Mouse (Mus musculus) embryonic facial prominence, embryonic 10.5 days (tissue): ENCODE results near the gene Sdk1. TPM values are rescaled to one million over a fixed set of nuclear protein-coding genes. Genes with fewer than 3 reads are reported as not detected.
"Not testable (repeated sequence)": the region's sequence is repeated elsewhere in the genome, so short reads cannot be mapped to it uniquely, and the experiment has no call there.

Source experiments
- DNase-seq: peaks from one replicate; pipeline ENCODE4 v3.0.0-alpha.2; 2017; ENCODE audit warnings: low spot score
- H3K27ac ChIP-seq: fragments of 300-500 bp; sonication (generic); replicated peaks from 2 replicates; pipeline ENCODE4 v1.5.1; 2016; ENCODE audit warnings: mild to moderate bottlenecking
- H3K27me3 ChIP-seq: fragments of 300-500 bp; sonication (generic); replicated peaks from 2 replicates; pipeline ENCODE4 v1.6.1; 2016; ENCODE audit warnings: low read depth, mild to moderate bottlenecking; ENCODE audit not compliant: poor library complexity, severe bottlenecking
- H3K36me3 ChIP-seq: fragments of 300-500 bp; sonication (generic); replicated peaks from 2 replicates; pipeline ENCODE4 v1.6.1; 2016; ENCODE audit warnings: mild to moderate bottlenecking, moderate library complexity
- H3K4me1 ChIP-seq: fragments of 300-500 bp; sonication (generic); 2 replicates; pipeline ENCODE4 v1.6.1; 2016
- H3K4me3 ChIP-seq: fragments of 300-500 bp; sonication (generic); 2 replicates; pipeline ENCODE4 v1.5.1; 2016; ENCODE audit warnings: mild to moderate bottlenecking, moderate library complexity
- H3K9me3 ChIP-seq: fragments of 300-500 bp; sonication (generic); 2 replicates; pipeline ENCODE4 v1.6.1; 2016; ENCODE audit warnings: mild to moderate bottlenecking
- WGBS: fragments of 180-500 bp; shearing (Covaris S2); methylation state at CpG from one replicate; pipeline ENCODE4 v1.1.7; 2016; 5-methylcytosine and 5-hydroxymethylcytosine counted together
- polyA plus RNA-seq: library from polyadenylated mRNA; unstranded; fragments of >200 nt; fragmentation: Nextera tagmentation; extraction: Ambion mirVana; gene quantifications from 2 replicates; pipeline ENCODE4 v1.2.1, GENCODE M21; 2016

Gene Sdk1
- polyA plus RNA-seq, 1 experiment from 2014 or later = 1.1 TPM

DNA sequence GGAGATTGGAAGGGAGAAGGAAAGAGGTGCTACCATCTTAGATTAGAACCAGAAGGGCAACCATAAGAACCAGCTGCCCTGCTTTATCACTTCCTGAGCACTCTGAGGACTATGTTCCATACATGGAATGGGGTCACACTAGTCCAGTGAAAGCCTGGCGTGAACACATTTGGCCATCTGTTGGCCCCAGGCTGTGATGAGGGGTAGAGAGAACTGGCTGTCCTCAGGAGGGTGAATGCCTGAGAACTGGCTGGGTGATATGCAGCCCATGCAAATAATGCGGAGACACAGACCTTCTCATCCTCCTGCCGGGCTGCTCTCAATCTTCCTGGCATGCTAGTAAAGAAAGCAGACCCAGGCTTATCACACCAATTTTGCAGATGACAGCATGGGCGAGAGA is 384.1 kb downstream of the Sdk1 start:
- H3K27me3 ChIP-seq = no peaks in the 10 kb centered on the region
- H3K4me3 ChIP-seq = no peak overlapping the region
- DNase-seq = no peak
- WGBS = 84% methylated on average over 4 of the region's 4 CpGs
- no peaks in the 10 kb centered on the region for H3K36me3 ChIP-seq
- no peaks in the 10 kb centered on the region for H3K4me1 ChIP-seq
- no peak overlapping the region for H3K27ac ChIP-seq
- H3K9me3 ChIP-seq = no peaks in the 10 kb centered on the region

DNA sequence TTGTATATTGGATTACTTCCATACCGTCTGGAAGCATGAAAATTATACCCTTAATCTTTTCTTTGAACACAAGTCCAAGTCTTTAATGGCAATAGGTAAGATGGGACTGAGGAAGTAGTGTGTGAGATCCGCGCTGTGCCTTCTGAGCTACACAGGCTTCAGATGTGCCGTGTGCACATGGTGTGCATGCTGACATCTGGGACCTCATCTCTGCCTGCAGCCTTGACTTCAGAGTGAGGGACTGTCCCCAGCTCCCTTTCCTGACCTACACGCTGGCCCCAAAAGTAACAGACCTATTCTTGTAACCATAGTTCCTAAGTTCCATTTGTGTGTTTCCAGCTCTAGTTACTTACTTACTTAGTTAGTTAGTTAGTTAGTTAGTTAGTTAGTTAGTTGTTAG is 390.4 kb downstream of the Sdk1 start:
- Histone ChIP-seq H3K4me3 (no peak overlapping the region), H3K27ac (no peak overlapping the region), H3K9me3 (no peaks in the 10 kb centered on the region), H3K36me3 (no peaks in the 10 kb centered on the region), H3K4me1 (no peaks in the 10 kb centered on the region; the same call in 1 of the 2 replicates), H3K27me3 (no peaks in the 10 kb centered on the region)
- no peak for DNase-seq
- 84% methylated on average over 5 of the region's 5 CpGs for WGBS

DNA sequence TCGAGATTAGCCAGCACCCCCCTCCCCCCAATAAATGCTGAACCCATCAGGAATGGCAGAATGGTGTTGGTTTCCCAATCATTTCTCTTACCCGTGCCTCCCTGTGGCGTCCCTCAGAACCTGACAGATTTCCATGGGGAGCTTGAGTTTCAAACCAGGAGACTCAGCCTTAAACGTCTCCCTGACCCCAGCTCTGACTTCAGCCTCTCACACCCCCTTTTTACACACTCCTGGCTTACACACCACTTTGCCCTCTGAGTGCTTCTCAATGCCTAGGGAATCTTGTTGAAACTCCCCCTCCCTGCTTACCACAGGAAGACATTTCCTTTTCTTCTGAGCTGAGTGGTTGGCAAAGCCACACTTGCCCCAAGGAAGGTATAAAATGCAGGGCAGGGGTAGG is 392.0 kb downstream of the Sdk1 start:
- no peaks in the 10 kb centered on the region for H3K9me3 ChIP-seq
- H3K4me1 ChIP-seq = no peaks in the 10 kb centered on the region; the same call in 1 of the 2 replicates
- DNase-seq = no peak
- no peaks in the 10 kb centered on the region for H3K36me3 ChIP-seq
- H3K27me3 ChIP-seq = no peaks in the 10 kb centered on the region
- no peak overlapping the region for H3K4me3 ChIP-seq
- 69% methylated on average over 4 of the region's 4 CpGs for WGBS
- no peak overlapping the region for H3K27ac ChIP-seq

DNA sequence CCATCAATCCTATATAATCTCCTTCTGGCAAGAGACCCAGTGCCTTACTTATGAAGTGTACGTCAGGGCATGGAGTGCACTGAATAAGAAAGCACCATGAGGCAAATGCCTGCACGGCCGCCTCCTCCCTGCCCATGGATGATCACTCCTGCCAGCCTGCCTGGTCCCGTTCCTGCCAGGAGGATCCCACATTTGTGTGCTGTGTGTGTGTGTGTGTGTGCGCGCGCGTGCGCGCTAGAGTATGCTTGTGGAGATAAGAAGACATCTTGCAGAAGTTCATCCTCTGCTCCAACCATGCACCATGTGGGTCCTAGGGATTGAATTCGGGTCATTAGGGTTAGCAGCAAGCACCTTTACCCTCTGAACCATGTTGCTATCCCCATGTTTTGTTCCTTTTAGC is 395.1 kb downstream of the Sdk1 start:
- H3K9me3 ChIP-seq = 0 out of 2 replicates have a peak, but pooled peaks cover 2% of the 10 kb centered on the region
- no peak for DNase-seq
- 90% methylated on average over 11 of the region's 11 CpGs for WGBS
- no peaks in the 10 kb centered on the region for H3K27me3 ChIP-seq
- H3K36me3 ChIP-seq = no peaks in the 10 kb centered on the region
- H3K27ac ChIP-seq = no peak overlapping the region
- H3K4me3 ChIP-seq = no peak overlapping the region
- H3K4me1 ChIP-seq = no peaks in the 10 kb centered on the region; the same call in 1 of the 2 replicates

DNA sequence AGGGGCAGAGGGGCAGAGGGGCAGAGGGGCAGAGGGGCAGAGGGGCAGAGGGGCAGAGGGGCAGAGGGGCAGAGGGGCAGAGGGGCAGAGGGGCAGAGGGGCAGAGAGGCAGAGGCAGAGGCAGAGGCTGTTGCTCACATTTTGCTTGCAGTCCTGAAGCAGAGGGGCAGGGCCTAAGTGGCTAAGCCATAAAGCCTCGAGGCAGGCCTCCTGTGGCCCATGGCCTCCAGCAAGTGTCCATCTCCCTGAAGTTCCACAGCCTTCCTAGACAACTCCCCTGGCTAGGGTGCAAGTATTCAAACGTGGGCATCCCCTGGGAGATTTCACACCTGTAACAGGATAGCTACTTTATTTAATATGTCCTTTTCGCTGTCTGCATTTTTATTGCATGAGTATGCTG is 395.8 kb downstream of the Sdk1 start:
- H3K27ac ChIP-seq, H3K4me3 ChIP-seq, DNase-seq, H3K36me3 ChIP-seq, H3K27me3 ChIP-seq, H3K4me1 ChIP-seq, H3K9me3 ChIP-seq: not testable (repeated sequence)
- WGBS = 79% methylated on average over 3 of the region's 3 CpGs

DNA sequence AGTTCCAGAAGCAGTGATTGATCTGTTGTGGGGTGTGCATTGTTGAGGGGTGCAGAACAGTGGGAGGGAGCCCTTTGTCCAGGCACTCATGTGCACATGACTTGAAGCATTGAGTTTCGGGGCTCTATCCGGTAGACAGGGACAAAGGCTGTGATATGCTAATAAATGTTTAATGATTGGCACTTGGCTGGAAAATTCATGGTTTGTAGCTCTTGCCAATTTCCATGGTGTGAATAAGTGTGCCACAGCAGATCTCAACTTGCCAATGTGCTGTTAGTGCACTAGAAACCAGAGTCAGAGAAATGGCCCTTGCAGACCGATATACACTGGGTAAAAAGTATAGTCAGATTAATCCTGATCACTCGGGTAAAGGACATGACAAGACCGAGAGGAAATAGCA is 404.4 kb downstream of the Sdk1 start:
- Histone ChIP-seq H3K27ac (no peak overlapping the region), H3K9me3 (no peaks in the 10 kb centered on the region), H3K36me3 (no peaks in the 10 kb centered on the region), H3K4me3 (no peak overlapping the region), H3K27me3 (no peaks in the 10 kb centered on the region), H3K4me1 (0 out of 2 replicates have a peak, but pooled peaks cover 3% of the 10 kb centered on the region)
- DNase-seq = no peak
- 88% methylated on average over 5 of the region's 5 CpGs for WGBS

DNA sequence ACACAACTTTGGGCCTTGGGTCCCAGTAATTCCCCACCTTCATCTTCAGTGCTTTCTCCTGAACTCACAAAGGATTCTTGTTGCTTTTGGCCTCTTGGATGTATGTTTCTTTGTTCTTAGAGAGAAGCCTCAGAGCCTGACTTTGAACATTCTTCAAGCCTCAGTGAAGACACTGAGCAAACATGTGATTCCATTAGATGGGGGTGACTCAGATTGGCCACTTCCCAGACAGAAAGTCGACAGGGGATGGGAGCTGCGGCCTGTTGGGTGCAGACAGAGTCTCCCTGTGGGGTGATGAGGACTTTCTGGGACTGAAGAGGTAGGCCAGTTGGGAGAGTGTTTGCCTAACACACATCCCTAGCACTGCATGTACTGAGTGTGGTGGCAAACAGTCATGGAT is 405.3 kb downstream of the Sdk1 start:
- no peaks in the 10 kb centered on the region for H3K27me3 ChIP-seq
- H3K36me3 ChIP-seq = no peaks in the 10 kb centered on the region
- 73% methylated on average over 2 of the region's 2 CpGs for WGBS
- no peak overlapping the region for H3K27ac ChIP-seq
- no peak overlapping the region for H3K4me3 ChIP-seq
- H3K4me1 ChIP-seq = 0 out of 2 replicates have a peak, but pooled peaks cover 3% of the 10 kb centered on the region
- DNase-seq = no peak
- no peaks in the 10 kb centered on the region for H3K9me3 ChIP-seq

DNA sequence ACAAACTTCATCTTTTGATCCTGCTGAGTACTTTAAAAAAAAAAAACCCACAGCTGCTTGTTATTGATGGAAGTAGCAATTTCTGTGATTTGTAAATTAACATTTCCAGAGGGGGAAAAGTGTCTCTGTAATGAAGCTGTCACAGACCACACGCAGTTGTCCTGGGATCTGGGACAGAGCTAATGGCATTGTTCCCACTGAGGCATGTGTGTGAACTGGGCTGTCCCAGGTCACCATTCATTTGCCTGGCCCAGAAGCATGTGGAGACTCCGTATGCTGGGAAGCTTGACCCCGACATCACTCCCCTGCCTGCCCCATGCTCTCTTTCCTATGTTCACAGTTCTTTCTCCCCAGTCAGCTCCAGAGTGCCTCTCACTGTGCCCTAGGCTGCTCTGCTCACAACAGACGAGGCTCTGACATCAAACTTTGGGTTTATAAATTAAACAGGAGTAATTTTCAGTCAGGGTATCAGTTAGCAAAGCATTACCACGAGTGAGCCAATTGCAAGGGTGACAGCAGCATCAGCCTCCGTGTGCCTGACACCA is 408.6 kb downstream of the Sdk1 start:
- no peak for DNase-seq
- no peaks in the 10 kb centered on the region for H3K27me3 ChIP-seq
- no peaks in the 10 kb centered on the region for H3K9me3 ChIP-seq
- no peak overlapping the region for H3K27ac ChIP-seq
- 61% methylated on average over 6 of the region's 6 CpGs for WGBS
- 0 out of 2 replicates have a peak, but pooled peaks cover 3% of the 10 kb centered on the region for H3K4me1 ChIP-seq
- no peaks in the 10 kb centered on the region for H3K36me3 ChIP-seq
- no peak overlapping the region for H3K4me3 ChIP-seq

DNA sequence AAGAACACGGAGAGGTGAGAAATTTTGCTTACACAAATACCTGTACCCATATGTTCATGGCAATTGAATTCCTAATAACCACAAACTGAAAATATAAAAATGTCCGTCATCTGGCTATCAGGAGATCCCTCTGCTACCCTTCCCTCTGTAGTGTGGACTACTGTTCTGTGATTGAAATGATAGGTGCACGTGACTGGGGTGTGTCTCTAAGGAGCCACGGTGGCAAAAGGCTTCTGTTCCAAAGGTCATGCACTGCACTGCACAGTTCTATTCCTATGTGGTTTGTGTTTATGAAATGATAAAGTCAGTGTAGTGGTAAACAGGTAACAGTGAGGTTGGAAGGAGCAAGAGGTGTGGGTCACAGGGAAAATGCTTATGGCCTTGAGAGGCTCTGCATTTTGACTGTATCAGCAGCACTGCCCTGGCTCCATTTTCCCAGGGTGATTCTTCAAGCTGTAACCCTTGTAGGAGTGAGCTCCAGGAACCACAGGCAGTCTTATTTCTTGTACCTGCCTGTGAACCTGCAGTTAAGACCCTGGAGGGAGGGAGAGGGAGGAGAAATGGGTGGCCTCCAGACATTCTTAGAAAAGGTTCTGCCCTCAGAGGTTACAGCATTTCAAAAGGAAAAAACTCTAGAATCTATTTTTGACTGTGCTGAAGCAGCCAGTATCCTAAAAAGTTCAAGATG is 410.5 kb downstream of the Sdk1 start:
- Histone ChIP-seq H3K4me1 (0 out of 2 replicates have a peak, but pooled peaks cover 3% of the 10 kb centered on the region), H3K27me3 (no peaks in the 10 kb centered on the region), H3K9me3 (no peaks in the 10 kb centered on the region), H3K4me3 (no peak overlapping the region), H3K36me3 (no peaks in the 10 kb centered on the region), H3K27ac (no peak overlapping the region)
- DNase-seq = no peak
- WGBS = 85% methylated on average over 4 of the region's 4 CpGs

DNA sequence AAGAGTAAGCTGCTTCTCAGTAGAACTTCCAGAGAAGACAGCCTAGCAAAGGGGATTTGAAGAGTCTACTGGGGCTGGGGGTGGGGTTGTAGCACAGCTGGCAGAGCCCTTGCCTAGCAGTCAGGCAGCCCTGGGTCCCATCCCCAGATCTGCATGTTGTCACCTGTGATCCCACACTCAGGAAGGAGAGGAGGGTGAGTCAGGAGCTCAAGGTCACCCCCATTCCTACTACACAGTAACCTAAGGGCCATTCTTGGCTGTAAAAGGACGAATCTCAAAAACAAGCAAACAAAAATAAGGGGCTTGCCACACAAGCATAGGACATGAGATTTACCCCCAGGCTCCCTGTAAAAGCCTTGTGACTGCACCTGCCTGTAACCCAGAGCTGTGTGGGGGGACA is 435.1 kb downstream of the Sdk1 start:
- DNase-seq = no peak
- Histone ChIP-seq H3K27me3 (no peaks in the 10 kb centered on the region), H3K4me3 (no peak overlapping the region), H3K36me3 (no peaks in the 10 kb centered on the region), H3K4me1 (no peaks in the 10 kb centered on the region), H3K9me3 (no peaks in the 10 kb centered on the region), H3K27ac (no peak overlapping the region)
- 74% methylated on average over 1 of the region's 1 CpGs for WGBS

DNA sequence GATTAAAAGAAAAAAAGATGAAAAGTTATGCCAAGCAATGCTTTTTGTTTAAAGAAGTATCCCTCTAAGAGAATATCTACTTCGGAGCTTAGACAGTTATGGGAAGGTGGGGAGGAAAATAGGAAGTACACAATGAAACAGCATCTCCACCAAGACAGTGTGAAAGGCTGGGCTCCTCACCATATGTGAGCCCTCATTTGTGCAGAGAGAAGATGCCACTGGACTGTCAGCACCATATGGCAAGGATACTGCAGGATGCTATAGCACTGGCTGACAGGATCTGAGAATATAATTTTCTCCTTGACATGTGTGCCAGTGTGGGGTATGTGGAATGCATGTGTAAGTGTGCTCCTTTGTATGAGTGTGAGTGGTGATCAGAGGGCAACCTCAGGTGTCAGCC is 435.7 kb downstream of the Sdk1 start:
- WGBS = 92% methylated on average over 1 of the region's 1 CpGs

DNA sequence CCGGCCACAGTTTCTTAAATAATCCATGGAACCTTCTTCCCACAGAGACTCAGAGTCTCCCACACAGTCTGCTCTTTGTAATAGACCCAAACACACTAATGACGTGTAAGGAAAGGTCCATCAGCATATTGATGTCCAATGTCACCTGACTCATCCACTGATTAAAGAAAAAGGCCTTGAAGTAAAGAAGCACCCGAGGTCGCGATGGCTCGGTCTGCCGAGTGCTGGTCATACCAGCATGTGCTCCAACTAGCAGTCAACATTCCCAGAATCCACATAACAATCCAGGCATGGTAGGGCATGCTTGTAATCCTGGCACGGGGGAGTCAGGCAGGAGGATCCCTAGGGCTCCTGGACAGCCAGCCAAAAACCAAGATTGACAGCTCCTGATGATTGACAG is 436.6 kb downstream of the Sdk1 start:
- Histone ChIP-seq H3K9me3 (no peaks in the 10 kb centered on the region), H3K4me3 (no peak overlapping the region), H3K27ac (no peak overlapping the region), H3K27me3 (no peaks in the 10 kb centered on the region), H3K36me3 (no peaks in the 10 kb centered on the region), H3K4me1 (no peaks in the 10 kb centered on the region)
- DNase-seq = no peak
- WGBS = 88% methylated on average over 8 of the region's 8 CpGs

More for the DNA sequence above, 435.7 kb downstream of the Sdk1 start:
- Histone ChIP-seq H3K36me3 (no peaks in the 10 kb centered on the region), H3K9me3 (no peaks in the 10 kb centered on the region), H3K4me3 (no peak overlapping the region), H3K27ac (no peak overlapping the region), H3K4me1 (no peaks in the 10 kb centered on the region), H3K27me3 (no peaks in the 10 kb centered on the region)
- DNase-seq = no peak

DNA sequence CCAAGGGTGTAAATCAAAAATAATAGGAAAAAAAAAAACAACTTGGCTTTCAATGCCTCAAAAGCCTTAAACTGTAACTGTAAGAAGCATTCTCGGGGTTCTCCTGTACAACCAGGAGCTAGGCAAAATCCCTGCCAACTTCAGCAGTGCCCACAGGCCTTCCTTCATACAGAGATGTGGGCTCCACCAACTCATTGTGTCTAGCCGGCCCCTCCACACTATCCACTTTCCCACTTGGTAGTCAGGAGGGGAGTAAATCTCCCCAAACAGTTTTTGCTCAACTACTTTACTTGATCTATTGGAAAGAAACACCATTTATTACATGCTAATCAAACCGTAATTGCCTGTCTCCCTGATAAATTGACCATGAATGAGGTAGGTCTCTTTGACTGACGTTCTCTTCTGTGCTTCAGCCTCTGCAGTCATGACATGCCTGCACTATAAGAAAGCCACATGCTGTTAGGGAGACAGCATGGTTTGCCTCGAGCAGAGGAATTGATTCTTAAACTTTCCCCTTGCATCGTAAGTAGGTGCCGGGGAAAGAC is 445.7 kb downstream of the Sdk1 start:
- Histone ChIP-seq H3K27ac (no peak overlapping the region), H3K4me3 (no peak overlapping the region), H3K36me3 (no peaks in the 10 kb centered on the region), H3K4me1 (peaks cover 9% of the 10 kb centered on the region), H3K9me3 (no peaks in the 10 kb centered on the region), H3K27me3 (no peaks in the 10 kb centered on the region)
- no peak for DNase-seq
- WGBS = 80% methylated on average over 7 of the region's 7 CpGs
